Mouse (Mus musculus) telencephalon, adult 2 months (tissue): ENCODE measurements at regions not wholly inside any gene's neighbourhood (a gene's known extent, or its start where the extent isn't known, plus 50 kb on each side); places are given as distances from the start of the nearest gene placed in this dataset.
A peak's percentile ranks its signal among the peaks of the same experiment; 100 is the strongest.
"Not testable (repeated sequence)": the region's sequence is repeated elsewhere in the genome, so short reads cannot be mapped to it uniquely, and the experiment has no call there.

Experiments
- DNase-seq: peaks from one replicate; pipeline ENCODE4 v3.0.0-alpha.2; 2011; ENCODE audit warnings: low read depth, low spot score

- no peak for DNase-seq
These were observed 112.9 kb downstream of the Kcns3 start for GRCm38 (mm10) chr12:11037951-11038350.

GRCm38 (mm10) chr12:11020571-11021545 is 130.0 kb downstream of the Kcns3 start:
- DNase-seq: no peak

GRCm38 (mm10) chr12:11011159-11011558 is 139.7 kb downstream of the Kcns3 start:
- DNase-seq: no peak

- no peak for DNase-seq
These were observed 166.6 kb downstream of the Kcns3 start for GRCm38 (mm10) chr12:10984295-10984694.

- DNase-seq: no peak
These were observed 201.7 kb downstream of the Kcns3 start for GRCm38 (mm10) chr12:10949184-10949583.

- DNase-seq: no peak
These were observed 209.8 kb downstream of the Kcns3 start for GRCm38 (mm10) chr12:10941064-10941463.

GRCm38 (mm10) chr12:10900054-10900453 is 250.8 kb downstream of the Kcns3 start:
- DNase-seq: not testable (repeated sequence)

GRCm38 (mm10) chr12:10878791-10879190 is 272.1 kb downstream of the Kcns3 start:
- DNase-seq: no peak

- DNase-seq: no peak
These were observed 276.0 kb downstream of the Kcns3 start for GRCm38 (mm10) chr12:10874589-10875554.

- peak; percentile 32 for DNase-seq
These were observed 277.0 kb downstream of the Kcns3 start for GRCm38 (mm10) chr12:10873716-10874401.

- DNase-seq: no peak
These were observed 282.9 kb downstream of the Kcns3 start for GRCm38 (mm10) chr12:10867674-10868635.

GRCm38 (mm10) chr12:10866907-10867538 is 283.8 kb downstream of the Kcns3 start:
- DNase-seq: peak; percentile 88

- no peak for DNase-seq
These were observed 285.6 kb downstream of the Kcns3 start for GRCm38 (mm10) chr12:10865294-10865693.

- no peak for DNase-seq
These were observed 330.5 kb downstream of the Kcns3 start for GRCm38 (mm10) chr12:10820335-10820734.

- DNase-seq: no peak
These were observed 332.8 kb downstream of the Kcns3 start for GRCm38 (mm10) chr12:10818083-10818482.

GRCm38 (mm10) chr12:10817516-10817915 is 333.3 kb downstream of the Kcns3 start:
- DNase-seq: peak; percentile 8

GRCm38 (mm10) chr12:10810597-10810996 is 340.3 kb downstream of the Kcns3 start:
- no peak for DNase-seq

- DNase-seq: no peak
These were observed 346.4 kb downstream of the Kcns3 start for GRCm38 (mm10) chr12:10804491-10804890.
